Mouse (Mus musculus) kidney, adult 8-10 months (tissue): ENCODE data around the gene Polr2e.

Experiments
- DNase-seq, 2 experiments: peaks; one replicate each; pipeline ENCODE4 v3.0.0; 2022

Gene Polr2e

DNA sequence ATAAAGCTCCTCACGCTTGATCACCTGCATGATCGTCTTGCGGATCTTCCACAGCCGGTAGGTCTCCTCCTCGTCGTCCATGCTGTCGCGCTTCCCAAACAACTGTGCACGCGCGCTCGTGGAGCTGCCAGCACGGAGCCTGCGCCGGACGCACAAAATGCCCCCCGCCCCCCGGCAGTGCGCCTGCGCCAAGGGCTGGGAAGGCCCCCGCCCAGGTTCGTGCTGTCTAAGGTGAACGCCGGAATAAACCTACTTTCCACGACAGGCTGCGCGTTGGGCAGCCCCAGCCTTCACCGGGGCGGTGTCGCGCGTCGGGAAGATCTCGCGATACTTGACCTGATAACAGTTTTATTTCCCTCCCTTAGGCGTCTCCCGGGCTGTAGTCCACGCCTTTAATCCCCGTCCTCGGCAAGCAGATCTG lies at the start of gene Polr2e:
TSS of gene Polr2e (minus strand) at position 237 of the 421 bp plus-strand sequence.
- peak; percentile 97 to 98 for DNase-seq

- peak in 1 of 2 experiments; percentile 51 for DNase-seq
Observed at GRCm38 (mm10) chr10:80089146-80089545, 49.6 kb upstream of the Polr2e start.

DNA sequence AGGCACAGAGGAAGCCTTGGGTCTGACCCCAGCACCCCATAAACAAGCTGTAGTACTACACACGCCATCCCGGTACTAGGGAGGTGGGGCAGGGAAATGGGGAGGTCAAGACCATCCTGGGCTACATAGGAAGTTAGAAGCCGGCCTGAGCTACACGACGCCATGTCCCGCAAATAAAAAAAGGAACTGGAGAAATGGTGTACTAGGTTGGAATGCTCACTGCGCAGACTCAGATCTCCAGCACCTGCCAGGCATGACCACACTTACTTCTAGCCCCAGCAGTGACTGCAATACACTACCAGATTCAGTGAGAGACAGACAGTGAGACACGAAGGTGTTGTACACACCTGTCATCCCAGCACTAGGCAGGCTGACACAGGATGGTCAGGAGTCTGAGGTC lies 47.9 kb upstream of the Polr2e start:
- no peak for DNase-seq

- no peak for DNase-seq
Observed at GRCm38 (mm10) chr10:80086847-80087246, 47.3 kb upstream of the Polr2e start.

- peak; percentile 60 to 65 for DNase-seq
Observed at GRCm38 (mm10) chr10:80084817-80085487, 45.4 kb upstream of the Polr2e start.

DNA sequence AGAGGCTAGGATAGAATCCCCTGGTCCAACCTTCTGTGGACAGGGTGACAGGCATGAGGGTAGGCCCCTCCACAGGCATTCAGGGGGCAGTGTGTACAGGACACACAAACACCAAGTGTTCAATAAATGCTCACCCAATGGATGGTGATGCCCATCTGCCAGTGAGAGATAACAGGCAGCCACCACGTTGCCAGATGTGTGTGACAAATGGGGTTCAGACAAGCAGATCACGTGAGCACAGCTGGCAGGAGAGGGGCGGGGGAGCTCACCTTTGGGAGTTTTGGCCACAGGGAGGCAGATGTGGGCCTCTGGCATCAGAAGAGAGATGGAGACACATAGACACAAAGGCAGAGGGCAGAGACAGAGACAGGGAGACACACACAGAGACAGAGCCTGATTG lies 41.5 kb upstream of the Polr2e start:
- DNase-seq: no peak

DNA sequence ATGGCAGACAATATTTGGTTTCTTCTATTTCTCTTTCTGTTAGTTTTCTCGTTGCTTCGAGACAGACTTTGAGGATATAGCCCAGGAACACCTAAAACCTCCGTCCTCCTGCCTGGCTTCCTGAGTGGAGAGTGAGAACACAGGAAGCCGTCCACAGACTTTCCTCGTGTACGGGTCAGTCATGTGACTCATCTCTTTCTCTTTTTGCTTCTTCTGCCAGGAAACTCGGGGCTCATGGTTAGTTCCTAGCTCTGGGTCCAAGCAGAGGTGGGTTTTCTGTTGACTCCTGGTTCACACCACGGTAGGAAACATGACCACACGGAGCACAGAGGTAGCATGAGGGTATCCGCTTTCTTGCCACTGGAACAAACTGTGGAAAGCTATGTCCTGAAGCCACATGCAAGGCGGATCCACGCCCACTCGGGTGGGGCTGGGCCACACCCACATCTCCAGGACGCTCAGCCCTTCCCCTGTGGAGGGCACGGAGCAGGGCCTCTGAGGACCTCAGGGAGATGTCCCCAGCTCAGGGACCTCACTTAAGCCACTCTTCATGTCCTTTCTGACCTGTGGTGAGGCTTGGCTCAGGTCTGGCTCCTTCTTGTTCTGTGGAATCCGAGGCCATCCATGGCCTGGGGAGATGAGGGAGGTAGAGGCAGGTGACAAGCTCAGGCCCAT lies 40.9 kb upstream of the Polr2e start:
- DNase-seq: no peak

DNA sequence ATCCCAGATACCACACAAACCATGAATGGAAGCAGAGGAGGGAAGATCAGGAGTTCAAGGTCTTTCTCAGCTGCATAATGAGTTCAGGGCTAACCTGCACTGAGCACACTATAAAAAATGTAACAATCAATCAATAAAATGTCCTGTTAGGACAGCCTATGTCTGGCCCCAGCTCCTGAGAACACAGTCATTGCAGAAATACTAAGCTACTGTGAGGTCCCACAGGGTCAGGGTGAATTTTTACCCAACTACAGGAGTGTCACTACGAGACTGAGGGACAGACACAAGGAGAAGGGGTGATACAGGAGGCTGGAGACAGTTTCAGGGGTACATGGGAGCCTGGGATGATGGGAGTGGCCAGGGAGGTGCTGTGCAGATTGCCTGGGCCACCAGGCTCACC lies 38.8 kb upstream of the Polr2e start:
- DNase-seq: no peak

- no peak for DNase-seq
Observed at GRCm38 (mm10) chr10:80077312-80077711, 37.7 kb upstream of the Polr2e start.

DNA sequence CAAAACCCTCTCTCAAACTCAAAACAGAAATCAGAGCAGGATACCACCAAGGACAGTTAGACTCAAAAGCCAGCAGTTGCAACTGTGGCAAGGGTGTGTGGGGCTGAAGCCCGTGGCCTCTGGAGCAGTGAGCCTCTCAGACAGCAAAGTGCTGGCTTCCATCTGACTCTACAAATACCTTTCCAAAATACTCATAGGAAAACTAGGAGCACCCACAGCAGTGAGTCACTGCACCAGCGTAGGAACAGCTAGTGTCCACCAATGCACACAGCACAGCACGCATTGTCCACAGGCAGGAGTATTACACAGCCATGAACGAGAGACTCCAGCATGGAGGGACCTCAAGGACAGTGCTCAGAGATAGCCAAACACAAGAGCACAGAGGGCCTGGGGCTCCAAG lies 36.8 kb upstream of the Polr2e start:
- DNase-seq: no peak

DNA sequence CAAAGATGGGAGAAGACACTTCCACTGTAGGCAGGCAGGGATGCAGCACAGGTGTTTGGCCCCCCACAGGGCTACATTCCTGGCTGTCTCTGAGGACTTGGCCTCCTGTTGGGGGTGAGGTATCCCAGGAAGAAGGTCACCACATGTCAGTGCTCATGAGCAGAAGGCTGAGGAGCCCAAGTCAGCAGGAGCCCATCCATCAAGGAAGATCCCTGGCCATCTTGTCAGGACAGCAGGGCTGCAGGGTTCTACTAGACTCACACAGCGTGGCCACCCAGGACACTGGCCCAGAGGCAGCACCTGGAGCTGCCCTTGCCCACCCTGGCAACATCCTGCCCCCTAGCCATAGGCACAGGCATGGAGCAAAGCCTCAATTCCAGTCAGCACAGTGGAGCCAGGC lies 36.3 kb upstream of the Polr2e start:
- no peak for DNase-seq

DNA sequence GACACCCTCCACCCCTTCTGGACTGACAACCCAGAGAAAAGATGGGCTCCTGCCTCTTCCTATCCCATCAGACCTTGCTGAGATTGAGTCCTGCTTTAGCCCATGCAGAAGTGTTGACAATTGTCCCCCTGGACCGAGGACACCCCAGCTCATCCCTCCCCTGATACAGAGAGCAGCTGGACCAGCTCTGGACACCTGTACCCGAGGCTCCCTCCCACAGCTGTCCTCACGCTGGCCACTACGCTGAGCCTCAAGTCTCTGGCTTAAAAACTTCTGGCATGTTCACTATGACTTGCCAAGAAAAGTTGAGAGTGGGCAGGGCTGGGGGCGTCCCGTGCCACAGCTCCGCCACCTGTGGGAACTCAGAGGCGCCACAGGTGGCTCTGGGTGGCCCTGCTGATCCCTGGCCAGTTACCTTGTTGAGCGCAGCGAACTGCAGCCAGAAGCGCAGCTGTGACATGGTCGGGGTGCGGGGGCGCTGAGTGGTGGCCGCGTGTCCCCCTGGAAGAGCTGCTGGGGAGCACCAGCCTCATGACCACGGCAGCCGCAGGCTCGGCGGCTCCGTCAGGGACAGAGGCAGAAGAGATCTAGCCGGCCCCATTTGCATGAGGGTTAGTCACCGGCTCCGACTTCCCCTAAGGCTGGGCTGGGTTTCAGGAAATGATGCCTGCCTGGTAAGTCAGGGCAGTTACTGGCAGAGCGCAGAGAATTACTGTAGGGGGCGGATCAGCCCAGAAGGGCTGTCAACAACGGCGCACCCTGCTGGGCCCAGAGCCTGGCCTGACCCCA lies 35.4 kb upstream of the Polr2e start:
- DNase-seq: peak; percentile 68 to 70

GRCm38 (mm10) chr10:80072623-80073489 lies 33.3 kb upstream of the Polr2e start:
- peak; percentile 40 to 60 for DNase-seq

DNA sequence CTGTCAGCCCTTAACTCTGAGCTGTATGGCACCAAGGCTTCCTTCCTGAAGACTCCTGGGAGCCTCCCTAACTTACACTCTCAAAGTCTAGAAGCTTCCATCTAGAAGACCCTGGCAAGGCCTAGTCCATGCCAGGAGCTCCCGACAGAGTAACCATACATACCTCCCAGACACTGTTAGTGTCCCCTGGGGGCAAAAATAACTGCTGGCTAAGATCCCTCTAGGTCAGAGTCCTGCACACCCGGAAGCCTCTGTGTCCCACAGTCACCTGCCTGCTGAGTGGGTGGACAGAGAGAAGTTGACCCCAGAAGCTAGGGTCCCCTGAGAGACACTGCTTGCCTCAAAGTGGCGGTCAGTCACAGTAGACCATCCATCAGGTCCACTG lies 31.9 kb upstream of the Polr2e start:
- no peak for DNase-seq

DNA sequence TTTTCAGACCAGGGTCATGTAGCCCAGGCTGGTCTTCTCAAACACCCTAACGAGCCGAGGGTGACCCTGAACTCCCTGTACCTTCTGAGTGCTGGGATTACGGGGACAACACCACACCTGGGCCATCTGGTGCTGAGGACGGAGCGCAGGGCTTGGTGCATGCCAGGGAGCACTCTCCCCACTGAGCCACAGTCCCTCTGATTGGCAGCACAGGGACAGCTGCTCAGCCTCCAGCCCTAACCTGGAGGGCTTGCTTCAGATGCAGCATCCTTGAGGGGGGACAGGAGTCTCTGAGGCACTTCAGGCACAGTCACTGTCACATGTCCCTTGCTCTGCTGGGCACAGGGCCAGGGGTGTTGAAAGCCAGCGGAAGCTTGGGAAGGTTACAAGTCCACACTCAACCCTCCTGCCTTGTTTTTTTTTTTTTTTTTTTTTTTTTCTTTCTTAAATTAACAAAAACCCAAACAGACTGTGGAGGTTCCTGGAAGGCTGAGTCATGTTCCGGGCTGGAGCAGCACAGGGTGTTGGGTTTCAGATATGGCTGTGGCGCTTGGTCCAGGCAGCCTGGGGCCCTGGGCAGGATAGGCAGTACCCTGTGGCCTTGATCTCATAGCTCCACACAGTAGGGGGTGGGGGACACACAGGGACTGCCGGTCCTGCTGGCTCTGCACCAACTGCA lies 31.4 kb upstream of the Polr2e start:
- DNase-seq: peak; percentile 89 to 90

DNA sequence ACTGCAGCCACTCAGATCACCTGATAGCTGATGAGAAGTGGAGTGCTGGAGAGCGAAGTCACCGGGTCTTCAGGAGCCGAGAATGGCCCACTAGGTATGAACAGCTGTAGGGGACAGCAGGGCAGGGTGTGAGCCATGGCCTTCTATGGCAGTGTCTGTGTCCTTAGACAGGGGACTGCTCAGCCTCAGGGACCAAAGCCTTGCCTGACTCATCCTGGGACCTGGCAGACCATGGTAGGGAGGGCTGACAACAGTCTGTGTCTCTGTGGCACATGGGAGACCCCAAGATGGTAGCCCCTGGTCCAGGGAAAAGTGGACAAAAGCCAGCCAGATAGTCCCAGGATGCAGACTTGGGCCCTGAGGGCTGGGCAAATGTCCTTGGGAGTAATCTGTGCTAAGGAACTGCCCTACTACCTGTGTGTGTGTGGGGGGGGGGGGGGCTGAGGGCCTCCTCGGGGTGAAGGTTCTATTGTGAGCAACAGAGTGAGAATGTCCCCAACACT lies 30.4 kb upstream of the Polr2e start:
- no peak for DNase-seq

DNA sequence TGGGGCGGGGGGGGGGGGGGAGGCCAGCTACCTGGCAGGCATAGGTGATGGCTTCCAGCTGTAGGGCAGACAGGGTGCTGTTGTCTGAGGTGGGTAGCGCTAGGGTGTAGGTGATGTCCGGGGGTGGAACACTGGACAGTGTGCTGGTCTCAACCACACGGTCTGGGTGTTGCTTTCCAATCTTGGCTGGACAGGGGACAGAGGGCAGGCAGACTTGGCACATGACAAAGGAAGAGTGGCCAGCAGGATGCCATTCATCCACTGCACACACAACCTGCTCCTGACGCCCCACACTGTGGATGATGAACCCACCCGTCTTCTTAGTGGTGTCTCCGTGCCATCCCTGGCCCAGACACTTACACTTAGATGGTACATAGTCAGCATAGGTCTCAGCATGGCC lies 29.7 kb upstream of the Polr2e start:
- DNase-seq: no peak

- no peak for DNase-seq
Observed at GRCm38 (mm10) chr10:80063877-80064650, 24.5 kb upstream of the Polr2e start.

DNA sequence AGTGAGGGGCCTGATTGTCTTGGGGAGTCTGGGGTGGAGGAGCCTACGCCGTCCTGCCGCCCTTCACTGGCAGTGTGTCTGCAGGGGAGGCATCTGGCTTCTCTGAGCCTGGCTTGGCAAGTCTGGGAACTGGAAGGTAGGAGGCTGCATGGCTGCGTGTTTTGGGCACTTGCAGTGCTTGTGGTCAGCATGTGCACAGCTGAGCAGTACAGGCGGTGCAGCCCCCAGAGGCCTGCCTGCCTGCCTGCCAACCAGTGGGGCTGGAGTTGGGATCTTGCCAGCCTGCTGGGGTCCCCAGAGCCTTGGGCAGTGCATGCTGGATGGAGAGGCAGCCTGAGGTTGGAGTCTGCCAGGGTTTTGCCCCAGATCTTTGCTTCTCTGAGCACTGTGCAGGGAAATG lies 23.5 kb upstream of the Polr2e start:
- DNase-seq: no peak

- DNase-seq: peak in 1 of 2 experiments; percentile 39
Observed at GRCm38 (mm10) chr10:80057683-80058326, 18.2 kb upstream of the Polr2e start.
